Mouse (Mus musculus) intestine, embryonic 14.5 days (tissue): ENCODE results near the gene Nkx2-9. TPM values are rescaled to one million over a fixed set of nuclear protein-coding genes. Genes with fewer than 3 reads are reported as not detected.

Experiments used
- ATAC-seq: fragments of 200-750 bp; cut with Nextera tagmentation; replicated peaks from 2 replicates; pipeline ENCODE4 v1.8.0; 2017; ENCODE audit warnings: low read depth, moderate number of reproducible peaks, moderate TSS enrichment, moderate library complexity; ENCODE audit not compliant: low FRiP score, low TSS enrichment
- DNase-seq: peaks from one replicate; pipeline ENCODE4 v3.0.0-alpha.2; 2018; ENCODE audit warnings: low spot score
- H3K27ac ChIP-seq: fragments of 300-500 bp; sonication (generic); 2 replicates; pipeline ENCODE4 v1.5.1; 2014; ENCODE audit warnings: low read depth, mild to moderate bottlenecking, control low read depth
- H3K27me3 ChIP-seq: fragments of 300-500 bp; sonication (generic); replicated peaks from 2 replicates; pipeline ENCODE4 v1.6.1; 2014; ENCODE audit warnings: low read length, control low read depth; ENCODE audit not compliant: control insufficient read depth, insufficient read depth
- H3K36me3 ChIP-seq: fragments of 300-500 bp; sonication (generic); 2 replicates; pipeline ENCODE4 v1.6.1; 2014; ENCODE audit warnings: low read length, control low read depth; ENCODE audit not compliant: control insufficient read depth, insufficient read depth
- H3K4me1 ChIP-seq: fragments of 300-500 bp; sonication (generic); replicated peaks from 2 replicates; pipeline ENCODE4 v1.6.1; 2014; ENCODE audit warnings: low read length, control low read depth, mixed read lengths; ENCODE audit not compliant: control insufficient read depth, insufficient read depth
- H3K4me2 ChIP-seq: fragments of 300-500 bp; sonication (generic); 2 replicates; pipeline ENCODE4 v1.6.1; 2014; ENCODE audit warnings: low read length
- H3K4me3 ChIP-seq: fragments of 300-500 bp; sonication (generic); 2 replicates; pipeline ENCODE4 v1.5.1; 2014; ENCODE audit warnings: low read depth, low read length, control low read depth, mixed read lengths
- H3K9ac ChIP-seq: fragments of 300-500 bp; sonication (generic); 2 replicates; pipeline ENCODE4 v1.6.1; 2014; ENCODE audit warnings: mild to moderate bottlenecking, low read length
- H3K9me3 ChIP-seq: fragments of 300-500 bp; sonication (generic); 2 replicates; pipeline ENCODE4 v1.6.1; 2016; ENCODE audit warnings: low read length, control low read depth; ENCODE audit not compliant: control insufficient read depth
- WGBS: fragments of 180-500 bp; shearing (Covaris S2); extraction: QIAGEN DNeasy Blood & Tissue Kit; methylation state at CpG from one replicate; pipeline ENCODE4 v1.1.7; 2014; 5-methylcytosine and 5-hydroxymethylcytosine counted together
- polyA plus RNA-seq: library from polyadenylated mRNA; unstranded; fragments of >200 nt; fragmentation: Nextera tagmentation; extraction: Ambion mirVana; gene quantifications from 2 replicates; pipeline ENCODE4 v1.2.1, GENCODE M21; 2014

Gene Nkx2-9
- polyA plus RNA-seq, result not detected in 2 replicates

GRCm38 (mm10) chr12:56612761-56613437 is at the start of gene Nkx2-9:
Nkx2-9 (minus strand) TSS chr12:56613284.
- WGBS, result under 1% methylated on average over 36 of the region's 40 CpGs
- H3K9me3 ChIP-seq, result no peaks in the 10 kb centered on the region
- 0 out of 2 replicates have a peak, but pooled peaks cover 3% of the 10 kb centered on the region for H3K4me1 ChIP-seq
- H3K36me3 ChIP-seq, result no peaks in the 10 kb centered on the region
- H3K4me2 ChIP-seq, result peak within 1 kb of the TSS; percentile 52
- no peak within 1 kb of the TSS for H3K9ac ChIP-seq
- ATAC-seq, result no peak
- peaks cover 92% of the 10 kb centered on the region for H3K27me3 ChIP-seq
- DNase-seq, result peak; percentile 64
- H3K4me3 ChIP-seq, result peak within 1 kb of the TSS; percentile 29
- no peak within 1 kb of the TSS for H3K27ac ChIP-seq

GRCm38 (mm10) chr12:56637181-56637566 is 24.1 kb upstream of the Nkx2-9 start:
- Histone ChIP-seq H3K9ac (no peak overlapping the region), H3K4me2 (peak overlapping the region; percentile 45), H3K27ac (no peak overlapping the region), H3K4me3 (peak overlapping the region; percentile 10; the same call in 1 of the 2 replicates), H3K27me3 (0 out of 2 replicates have a peak, but pooled peaks cover 8% of the 10 kb centered on the region), H3K4me1 (no peaks in the 10 kb centered on the region), H3K9me3 (no peaks in the 10 kb centered on the region), H3K36me3 (no peaks in the 10 kb centered on the region)
- 7% methylated on average over 5 of the region's 5 CpGs for whole genome bisulfite sequencing
- ATAC-seq (no peak), DNase-seq (peak; percentile 72)

GRCm38 (mm10) chr12:56636534-56637180 is 23.6 kb upstream of the Nkx2-9 start:
- WGBS, result 23% methylated on average over 14 of the region's 14 CpGs
- ATAC-seq (no peak), DNase-seq (peak; percentile 68)
- Histone ChIP-seq H3K27ac (no peak overlapping the region), H3K27me3 (0 out of 2 replicates have a peak, but pooled peaks cover 8% of the 10 kb centered on the region), H3K4me2 (peak overlapping the region; percentile 45), H3K4me1 (no peaks in the 10 kb centered on the region), H3K4me3 (peak overlapping the region; percentile 10; the same call in 1 of the 2 replicates), H3K36me3 (no peaks in the 10 kb centered on the region), H3K9ac (no peak overlapping the region), H3K9me3 (no peaks in the 10 kb centered on the region)

- Histone ChIP-seq H3K4me1 (0 out of 2 replicates have a peak, but pooled peaks cover 3% of the 10 kb centered on the region), H3K27me3 (peaks cover 87% of the 10 kb centered on the region), H3K9me3 (no peaks in the 10 kb centered on the region), H3K4me2 (no peak overlapping the region), H3K9ac (no peak overlapping the region), H3K36me3 (no peaks in the 10 kb centered on the region), H3K27ac (no peak overlapping the region), H3K4me3 (no peak overlapping the region)
- WGBS, result 15% methylated on average over 1 of the region's 1 CpGs
- ATAC-seq (no peak), DNase-seq (no peak)
Measured at GRCm38 (mm10) chr12:56616088-56616487, 3.0 kb upstream of the Nkx2-9 start.

- H3K4me1 ChIP-seq, result 0 out of 2 replicates have a peak, but pooled peaks cover 3% of the 10 kb centered on the region
- peaks cover 90% of the 10 kb centered on the region for H3K27me3 ChIP-seq
- DNase-seq (no peak), ATAC-seq (no peak)
- no peak overlapping the region for H3K4me3 ChIP-seq
- H3K36me3 ChIP-seq, result no peaks in the 10 kb centered on the region
- no peak overlapping the region for H3K27ac ChIP-seq
- H3K9me3 ChIP-seq, result no peaks in the 10 kb centered on the region
- WGBS, result 10% methylated on average over 6 of the region's 6 CpGs
- H3K9ac ChIP-seq, result no peak overlapping the region
- no peak overlapping the region for H3K4me2 ChIP-seq
Measured at GRCm38 (mm10) chr12:56615391-56615790, 2.3 kb upstream of the Nkx2-9 start.

- Histone ChIP-seq H3K9ac (no peak overlapping the region), H3K4me3 (no peak overlapping the region), H3K4me2 (no peak overlapping the region), H3K36me3 (no peaks in the 10 kb centered on the region), H3K9me3 (no peaks in the 10 kb centered on the region), H3K4me1 (0 out of 2 replicates have a peak, but pooled peaks cover 3% of the 10 kb centered on the region), H3K27ac (no peak overlapping the region), H3K27me3 (peaks cover 92% of the 10 kb centered on the region)
- 2% methylated on average over 21 of the region's 21 CpGs for WGBS
- ATAC-seq, result no peak
- DNase-seq, result peak; percentile 60
Measured at GRCm38 (mm10) chr12:56614513-56614912, 1.4 kb upstream of the Nkx2-9 start.

- Histone ChIP-seq H3K4me2 (no peak overlapping the region), H3K4me3 (no peak overlapping the region), H3K27ac (no peak overlapping the region), H3K4me1 (0 out of 2 replicates have a peak, but pooled peaks cover 3% of the 10 kb centered on the region), H3K9me3 (no peaks in the 10 kb centered on the region), H3K36me3 (no peaks in the 10 kb centered on the region), H3K27me3 (peaks cover 91% of the 10 kb centered on the region), H3K9ac (no peak overlapping the region)
- WGBS, result 2% methylated on average over 14 of the region's 14 CpGs
- DNase-seq, result peak; percentile 57
- no peak for ATAC-seq
Measured at GRCm38 (mm10) chr12:56613916-56614510, 929 bp upstream of the Nkx2-9 start.

- 0% methylated on average over 5 of the region's 6 CpGs for WGBS
- no peak for DNase-seq
- H3K4me2 ChIP-seq, result 0 out of 2 replicates have a peak overlapping the region, but pooled peaks have one; percentile 36
- no peaks in the 10 kb centered on the region for H3K9me3 ChIP-seq
- no peaks in the 10 kb centered on the region for H3K36me3 ChIP-seq
- no peak overlapping the region for H3K9ac ChIP-seq
- no peak for ATAC-seq
- peak overlapping the region; percentile 16; the same call in 1 of the 2 replicates for H3K4me3 ChIP-seq
- no peak overlapping the region for H3K27ac ChIP-seq
- H3K27me3 ChIP-seq, result peaks cover 93% of the 10 kb centered on the region
- H3K4me1 ChIP-seq, result 0 out of 2 replicates have a peak, but pooled peaks cover 3% of the 10 kb centered on the region
Measured at GRCm38 (mm10) chr12:56613438-56613830, 350 bp upstream of the Nkx2-9 start.
